In genomic region chr9:117922992-117923391, GRCm38 (mm10) we compare ENCODE assay signal across 25 mouse cellular contexts.
DNase-seq lines count a peak whose midpoint lies in the region; ATAC-seq and TF ChIP-seq lines count a peak whose summit lies in the region.
"Had no signal": no experiment of that assay in that cellular context is flagged by ENCODE, and none has a peak within 500 bp of the region (broad histone marks: within the 10 kb centered on the region; RNA-seq: fewer than 3 reads in every experiment).

No protein-coding gene starts in this region.

- no peak for TF ChIP-seq RAD21 in MEL (IDR thresholded peaks at IDR 0.05; ENCODE audit: low read depth, low read length)

- no peak overlapping the region for H3K4me3 ChIP-seq in heart, embryonic 11.5 days (ENCODE audit: low read depth, low read length)
- no peak overlapping the region for H3K4me3 ChIP-seq in hindbrain, embryonic 16.5 days (ENCODE audit: low read length)
- no peak overlapping the region for H3K4me3 ChIP-seq in hindbrain, postnatal 0 days (ENCODE audit: low read length)
- peak overlapping the region; percentile 36 to 41 for H3K4me3 ChIP-seq in MEL (ENCODE audit: control insufficient read depth in 1 of 2, insufficient read depth in 1 of 2, low read depth in 2 of 2, low read length in 2 of 2)
- H3K4me3 ChIP-seq: forebrain, embryonic 13.5 days; hindbrain, embryonic 13.5 days; kidney, embryonic 15.5 days; left cerebral cortex, adult 2 months; limb, embryonic 13.5 days; midbrain, embryonic 13.5 days; neural tube, embryonic 12.5 days had no signal

- H3K79me2 ChIP-seq in MEL (ENCODE audit: control insufficient read depth, insufficient read depth, low read length, poor library complexity): no peaks in the 10 kb centered on the region

- TF ChIP-seq POLR2A in MEL (IDR thresholded peaks at IDR 0.05; ENCODE audit: control insufficient read depth in 1 of 2, insufficient read depth in 1 of 2, low read depth in 1 of 2, low read length in 2 of 2, poor library complexity in 1 of 2): no peak

- DNase-seq in heart, adult 18-20 months: no peak
- no peak for DNase-seq in hindbrain, postnatal 0 days (ENCODE audit: low spot score)
- peak; percentile 75 for DNase-seq in MEL (ENCODE audit: low read depth, low spot score)
- no peak for DNase-seq in left cerebral cortex, postnatal 36 days (ENCODE audit: low spot score in 2 of 2)
- DNase-seq in left cerebral cortex, postnatal 14 days (ENCODE audit: low spot score in 2 of 2): no peak
- DNase-seq: cerebellum, adult 2 months; cerebellum, postnatal 36 days; gastrocnemius, postnatal 36 days; kidney, postnatal 4 days; layer of hippocampus, adult 9-11 months; lung, adult 2 months; lung, postnatal 4 days; thymus, postnatal 36 days had no signal

- ATAC-seq in heart, embryonic 11.5 days (replicated peaks; ENCODE audit: insufficient number of reproducible peaks, low FRiP score, low TSS enrichment): no peak
- ATAC-seq in hindbrain, embryonic 16.5 days: no peak
- ATAC-seq in hindbrain, postnatal 0 days: no peak
- ATAC-seq in common myeloid progenitor, adult 5-6 weeks (replicated peaks; ENCODE audit: low read depth, poor library complexity, severe bottlenecking): peak; percentile 56
- ATAC-seq: forebrain, embryonic 13.5 days; intestine, postnatal 0 days; midbrain, embryonic 13.5 days had no signal

- H3K4me1 ChIP-seq in heart, embryonic 11.5 days (ENCODE audit: control insufficient read depth, insufficient read depth, low read length): 0 out of 2 replicates have a peak, but pooled peaks cover 3% of the 10 kb centered on the region
- no peaks in the 10 kb centered on the region; the same call in 1 of the 2 replicates for H3K4me1 ChIP-seq in hindbrain, embryonic 16.5 days (ENCODE audit: control insufficient read depth, insufficient read depth, low read depth, low read length)
- no peaks in the 10 kb centered on the region for H3K4me1 ChIP-seq in hindbrain, postnatal 0 days (ENCODE audit: insufficient read depth, low read length)
- H3K4me1 ChIP-seq in MEL (ENCODE audit: control insufficient read depth in 1 of 2, insufficient read depth in 2 of 2, low read length in 2 of 2): peaks cover 0 to 3% of the 10 kb centered on the region in 2 experiments; a peak in 2 of 4 replicates
- H3K4me1 ChIP-seq: forebrain, embryonic 13.5 days; neural tube, embryonic 12.5 days had no signal

- no peaks in the 10 kb centered on the region for H3K36me3 ChIP-seq in heart, embryonic 11.5 days (ENCODE audit: control insufficient read depth, insufficient read depth, low read length)
- H3K36me3 ChIP-seq in hindbrain, embryonic 16.5 days (ENCODE audit: control insufficient read depth, insufficient read depth, low read length): no peaks in the 10 kb centered on the region
- H3K36me3 ChIP-seq in hindbrain, postnatal 0 days (ENCODE audit: insufficient read depth, low read length): no peaks in the 10 kb centered on the region
- peaks cover 0 to 7% of the 10 kb centered on the region in 2 experiments; a peak in 2 of 4 replicates for H3K36me3 ChIP-seq in MEL (ENCODE audit: control insufficient read depth in 1 of 2, insufficient read depth in 2 of 2, low read length in 2 of 2)
- H3K36me3 ChIP-seq: hindbrain, embryonic 13.5 days; kidney, embryonic 15.5 days; limb, embryonic 13.5 days; midbrain, embryonic 13.5 days; neural tube, embryonic 12.5 days had no signal

- peak; percentile 20 to 40; a peak in 3 of 4 replicates for TF ChIP-seq EP300 in MEL (IDR thresholded peaks at IDR 0.05; ENCODE audit: low read depth in 1 of 2, low read length in 2 of 2)

- WGBS in heart, embryonic 11.5 days (ENCODE audit: insufficient replicate concordance): 10% methylated on average over 4 of the region's 4 CpGs
- WGBS in hindbrain, embryonic 16.5 days: 54% methylated on average over 4 of the region's 4 CpGs
- 56% methylated on average over 4 of the region's 4 CpGs for WGBS in hindbrain, postnatal 0 days

- no peaks in the 10 kb centered on the region for H3K9me3 ChIP-seq in heart, embryonic 11.5 days (replicated peaks; ENCODE audit: control insufficient read depth, low read length)
- no peaks in the 10 kb centered on the region; the same call in 1 of the 2 replicates for H3K9me3 ChIP-seq in hindbrain, embryonic 16.5 days (ENCODE audit: control insufficient read depth, low read length)
- no peaks in the 10 kb centered on the region for H3K9me3 ChIP-seq in hindbrain, postnatal 0 days (ENCODE audit: low read length)
- H3K9me3 ChIP-seq in MEL (replicated peaks; ENCODE audit: insufficient read depth, low read length): no peaks in the 10 kb centered on the region
- H3K9me3 ChIP-seq: forebrain, embryonic 13.5 days; kidney, embryonic 15.5 days; limb, embryonic 13.5 days; midbrain, embryonic 13.5 days; neural tube, embryonic 12.5 days had no signal

- no peaks in the 10 kb centered on the region for H3K27me3 ChIP-seq in heart, embryonic 11.5 days (ENCODE audit: control insufficient read depth, insufficient read depth, low read length)
- no peaks in the 10 kb centered on the region for H3K27me3 ChIP-seq in hindbrain, embryonic 16.5 days (replicated peaks; ENCODE audit: control insufficient read depth, insufficient read depth, low read length)
- H3K27me3 ChIP-seq in hindbrain, postnatal 0 days (ENCODE audit: insufficient read depth, low read length): no peaks in the 10 kb centered on the region
- H3K27me3 ChIP-seq in MEL (ENCODE audit: control insufficient read depth in 1 of 2, insufficient read depth in 2 of 2, low read length in 2 of 2): no peaks in the 10 kb centered on the region
- H3K27me3 ChIP-seq: CH12.LX; forebrain, embryonic 13.5 days; hindbrain, embryonic 13.5 days; kidney, embryonic 15.5 days; limb, embryonic 13.5 days; midbrain, embryonic 13.5 days; neural tube, embryonic 12.5 days had no signal

- intact Hi-C loops in left cerebral cortex, postnatal 36 days (cut with DNase I): no loop called here
- intact Hi-C loops in left cerebral cortex, postnatal 14 days (cut with DNase I): no loop called here

- H3K9ac ChIP-seq in heart, embryonic 11.5 days (ENCODE audit: low read depth, low read length): 0 out of 2 replicates have a peak overlapping the region, but pooled peaks have one; percentile 16
- H3K9ac ChIP-seq in hindbrain, embryonic 16.5 days (ENCODE audit: low read depth, low read length): peak overlapping the region; percentile 22; the same call in 1 of the 2 replicates
- H3K9ac ChIP-seq in hindbrain, postnatal 0 days (replicated peaks; ENCODE audit: low read length): no peak overlapping the region
- peak overlapping the region; percentile 20; the same call in 1 of the 2 replicates for H3K9ac ChIP-seq in MEL (ENCODE audit: control insufficient read depth, low read depth, low read length, poor library complexity, severe bottlenecking)
- H3K9ac ChIP-seq: forebrain, embryonic 13.5 days; hindbrain, embryonic 13.5 days; kidney, embryonic 15.5 days; limb, embryonic 13.5 days; midbrain, embryonic 13.5 days; neural tube, embryonic 12.5 days had no signal

- H3K4me2 ChIP-seq in heart, embryonic 11.5 days: peak overlapping the region; percentile 56
- no peak overlapping the region for H3K4me2 ChIP-seq in hindbrain, embryonic 16.5 days (ENCODE audit: low read length)
- H3K4me2 ChIP-seq in hindbrain, postnatal 0 days (ENCODE audit: low read depth, low read length): no peak overlapping the region
- H3K4me2 ChIP-seq: forebrain, embryonic 13.5 days; hindbrain, embryonic 13.5 days; kidney, embryonic 15.5 days; limb, embryonic 13.5 days; midbrain, embryonic 13.5 days; neural tube, embryonic 12.5 days had no signal

- H3K27ac ChIP-seq in heart, embryonic 11.5 days (ENCODE audit: low read depth, low read length): no peak overlapping the region
- H3K27ac ChIP-seq in hindbrain, embryonic 16.5 days (ENCODE audit: low read depth, low read length): no peak overlapping the region
- H3K27ac ChIP-seq in hindbrain, postnatal 0 days: no peak overlapping the region
- H3K27ac ChIP-seq in MEL (ENCODE audit: control insufficient read depth, low read depth, low read length): no peak overlapping the region
- H3K27ac ChIP-seq: forebrain, embryonic 13.5 days; hindbrain, embryonic 13.5 days; kidney, embryonic 15.5 days; left cerebral cortex, adult 2 months; limb, embryonic 13.5 days; midbrain, embryonic 13.5 days; neural tube, embryonic 12.5 days had no signal

- no peak for TF ChIP-seq CTCF in hindbrain, postnatal 0 days (IDR thresholded peaks at IDR 0.05; ENCODE audit: low read depth)
- TF ChIP-seq CTCF in MEL (IDR thresholded peaks at IDR 0.05 in 2 of 3, conservative IDR thresholded peaks at IDR 0.05 in 1 of 3; ENCODE audit: control insufficient read depth in 1 of 3, insufficient read depth in 1 of 3, low read depth in 2 of 3, low read length in 3 of 3, poor library complexity in 1 of 3, severe bottlenecking in 1 of 3): no peak

TF ChIP-seq in MEL, 35 proteins besides CTCF, POLR2A, EP300 and RAD21:
- no peak for TF ChIP-seq RCOR1 (IDR thresholded peaks at IDR 0.05; ENCODE audit: low read depth, low read length)
- no peak for TF ChIP-seq POLR2AphosphoS5 (IDR thresholded peaks at IDR 0.05; ENCODE audit: borderline replicate concordance, low read depth, low read length)
- TF ChIP-seq GATA1 (IDR thresholded peaks at IDR 0.05; ENCODE audit: low read depth, low read length): no peak
- no peak for TF ChIP-seq USF1 (IDR thresholded peaks at IDR 0.05; ENCODE audit: low read depth, low read length)
- 0 out of 2 replicates have a peak, but pooled peaks have one; percentile 43 for TF ChIP-seq TBP (IDR thresholded peaks at IDR 0.05; ENCODE audit: low read depth, low read length)
- no peak for TF ChIP-seq ZC3H11A (IDR thresholded peaks at IDR 0.05; ENCODE audit: low read depth, low read length)
- TF ChIP-seq GABPA (IDR thresholded peaks at IDR 0.05; ENCODE audit: low read depth, low read length): no peak
- peak; percentile 29; the same call in 1 of the 2 replicates for TF ChIP-seq ELF1 (IDR thresholded peaks at IDR 0.05; ENCODE audit: low read depth, low read length)
- TF ChIP-seq SIN3A (IDR thresholded peaks at IDR 0.05; ENCODE audit: low read length): peak; percentile 23; the same call in 1 of the 2 replicates
- TF ChIP-seq E2F4 (IDR thresholded peaks at IDR 0.05; ENCODE audit: borderline replicate concordance, low read depth, low read length): no peak
- TF ChIP-seq CHD2 (IDR thresholded peaks at IDR 0.05; ENCODE audit: low read length): no peak
- TF ChIP-seq MXI1 (IDR thresholded peaks at IDR 0.05; ENCODE audit: low read depth, low read length): 0 out of 2 replicates have a peak, but pooled peaks have one; percentile 42
- TF ChIP-seq NRF1 (IDR thresholded peaks at IDR 0.05; ENCODE audit: insufficient read depth, low read depth, low read length, poor library complexity, severe bottlenecking): no peak
- 0 out of 2 replicates have a peak, but pooled peaks have one; percentile 34 for TF ChIP-seq HCFC1 (IDR thresholded peaks at IDR 0.05; ENCODE audit: low read depth, low read length)
- TF ChIP-seq NELFE (IDR thresholded peaks at IDR 0.05; ENCODE audit: low read depth, low read length): peak; percentile 29; the same call in 1 of the 2 replicates

Comparison
In these comparisons a context has a peak if more than half of its experiments do, and no peak if none do; other contexts are left out.
1. H3K4me3 ChIP-seq: peak in MEL (2 of 2); none in heart, embryonic 11.5 days (single experiment), hindbrain, embryonic 16.5 days (single experiment) and hindbrain, postnatal 0 days (single experiment).